Mouse (Mus musculus): ENCODE results near the gene Rex1bd.

Rex1bd gene

GRCm38 (mm10) chr8:70482943-70483342 is 23.6 kb downstream of the Rex1bd start:
- DNase-seq (ENCODE audit: inconsistent age in 2 of 2, low spot score in 1 of 2), result no peak

- DNase-seq (ENCODE audit: inconsistent age in 2 of 2, low spot score in 1 of 2), result no peak
Observed at GRCm38 (mm10) chr8:70481908-70482307, 24.6 kb downstream of the Rex1bd start.

- peak; percentile 51 to 67 for DNase-seq (ENCODE audit: inconsistent age in 2 of 2, low spot score in 1 of 2)
Observed at GRCm38 (mm10) chr8:70477269-70477982, 29.1 kb downstream of the Rex1bd start.

- peak; percentile 98 to 99 for DNase-seq (ENCODE audit: inconsistent age in 2 of 2, low spot score in 1 of 2)
Observed at GRCm38 (mm10) chr8:70476333-70477268, 30.0 kb downstream of the Rex1bd start, which contains the start of gene Klhl26. Klhl26 (minus strand) TSS chr8:70476968.

GRCm38 (mm10) chr8:70471856-70472255 is 34.7 kb downstream of the Rex1bd start:
- no peak for DNase-seq (ENCODE audit: inconsistent age in 2 of 2, low spot score in 1 of 2)

- no peak for DNase-seq (ENCODE audit: inconsistent age in 2 of 2, low spot score in 1 of 2)
Observed at GRCm38 (mm10) chr8:70469938-70470337, 36.6 kb downstream of the Rex1bd start.

GRCm38 (mm10) chr8:70469295-70469916 is 37.1 kb downstream of the Rex1bd start:
- no peak for DNase-seq (ENCODE audit: inconsistent age in 2 of 2, low spot score in 1 of 2)

GRCm38 (mm10) chr8:70468733-70469132 is 37.8 kb downstream of the Rex1bd start:
- DNase-seq (ENCODE audit: inconsistent age in 2 of 2, low spot score in 1 of 2), result no peak

- no peak for DNase-seq (ENCODE audit: inconsistent age in 2 of 2, low spot score in 1 of 2)
Observed at GRCm38 (mm10) chr8:70467907-70468306, 38.6 kb downstream of the Rex1bd start.

- DNase-seq (ENCODE audit: inconsistent age in 2 of 2, low spot score in 1 of 2), result no peak
Observed at GRCm38 (mm10) chr8:70467229-70467725, 39.3 kb downstream of the Rex1bd start.

- no peak for DNase-seq (ENCODE audit: inconsistent age in 2 of 2, low spot score in 1 of 2)
Observed at GRCm38 (mm10) chr8:70466771-70467170, 39.8 kb downstream of the Rex1bd start.

GRCm38 (mm10) chr8:70466305-70466704 is 40.2 kb downstream of the Rex1bd start:
- no peak for DNase-seq (ENCODE audit: inconsistent age in 2 of 2, low spot score in 1 of 2)

- DNase-seq (ENCODE audit: inconsistent age in 2 of 2, low spot score in 1 of 2), result no peak
Observed at GRCm38 (mm10) chr8:70465701-70466100, 40.9 kb downstream of the Rex1bd start.

GRCm38 (mm10) chr8:70464162-70464561 is 42.4 kb downstream of the Rex1bd start:
- no peak for DNase-seq (ENCODE audit: inconsistent age in 2 of 2, low spot score in 1 of 2)

GRCm38 (mm10) chr8:70463306-70463705 is 43.2 kb downstream of the Rex1bd start:
- no peak for DNase-seq (ENCODE audit: inconsistent age in 2 of 2, low spot score in 1 of 2)

GRCm38 (mm10) chr8:70462516-70462813 is 44.1 kb downstream of the Rex1bd start:
- no peak for DNase-seq (ENCODE audit: inconsistent age in 2 of 2, low spot score in 1 of 2)

GRCm38 (mm10) chr8:70461765-70462515 is 44.6 kb downstream of the Rex1bd start:
- peak; percentile 89 to 90 for DNase-seq (ENCODE audit: inconsistent age in 2 of 2, low spot score in 1 of 2)

GRCm38 (mm10) chr8:70460606-70461005 is 45.9 kb downstream of the Rex1bd start:
- DNase-seq (ENCODE audit: inconsistent age in 2 of 2, low spot score in 1 of 2), result no peak

GRCm38 (mm10) chr8:70460199-70460598 is 46.4 kb downstream of the Rex1bd start:
- DNase-seq (ENCODE audit: inconsistent age in 2 of 2, low spot score in 1 of 2), result peak in 1 of 2 experiments; percentile 73

GRCm38 (mm10) chr8:70459636-70460035 is 46.9 kb downstream of the Rex1bd start:
- DNase-seq (ENCODE audit: inconsistent age in 2 of 2, low spot score in 1 of 2), result no peak

GRCm38 (mm10) chr8:70458462-70458861 is 48.1 kb downstream of the Rex1bd start:
- DNase-seq (ENCODE audit: inconsistent age in 2 of 2, low spot score in 1 of 2), result peak; percentile 59 to 86
